Mouse (Mus musculus) kidney, postnatal 4 days (tissue): Measurements from ENCODE around the gene Mrpl9.

Source experiments
- DNase-seq, 2 experiments: peaks; one replicate each; pipeline ENCODE4 v3.0.0; 2021; ENCODE audit warnings: mixed read lengths in 2 of 2

Mrpl9 gene

DNA sequence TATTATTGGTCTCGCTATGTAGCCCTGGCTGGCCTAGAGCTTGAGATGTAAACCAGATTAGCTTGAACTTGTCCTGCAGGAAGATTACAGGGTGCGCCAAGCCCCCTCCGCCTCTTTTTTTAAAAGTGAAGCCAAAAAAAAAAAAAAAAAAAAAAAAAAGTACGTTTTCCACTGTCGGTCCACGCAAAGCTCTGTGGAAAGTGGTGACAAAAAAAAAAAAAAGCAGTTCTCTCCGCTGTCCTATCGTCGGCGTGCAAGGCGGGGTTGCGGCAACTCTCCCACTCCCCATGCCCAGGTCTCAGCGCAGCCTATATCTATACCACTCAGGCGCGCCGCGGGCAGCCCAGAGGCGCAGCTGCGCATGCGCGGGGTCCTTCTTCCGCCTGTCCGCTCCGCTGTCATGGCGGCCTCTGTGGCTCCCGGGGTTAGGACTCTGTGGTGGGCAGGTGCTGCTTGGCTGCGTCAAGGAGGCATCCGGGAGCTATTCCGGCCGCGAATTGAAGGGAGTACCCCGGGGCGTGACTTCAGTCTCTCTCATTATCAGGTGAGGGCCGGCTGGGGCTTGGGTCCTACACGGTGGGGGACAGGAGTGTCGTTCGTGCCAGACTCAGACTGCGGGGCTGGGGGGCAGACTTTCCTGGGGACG is at the start of gene Mrpl9:
Mrpl9 (plus strand) TSS at position 368 of the 646 bp plus-strand sequence.
- DNase-seq, result peak; percentile 98

DNA sequence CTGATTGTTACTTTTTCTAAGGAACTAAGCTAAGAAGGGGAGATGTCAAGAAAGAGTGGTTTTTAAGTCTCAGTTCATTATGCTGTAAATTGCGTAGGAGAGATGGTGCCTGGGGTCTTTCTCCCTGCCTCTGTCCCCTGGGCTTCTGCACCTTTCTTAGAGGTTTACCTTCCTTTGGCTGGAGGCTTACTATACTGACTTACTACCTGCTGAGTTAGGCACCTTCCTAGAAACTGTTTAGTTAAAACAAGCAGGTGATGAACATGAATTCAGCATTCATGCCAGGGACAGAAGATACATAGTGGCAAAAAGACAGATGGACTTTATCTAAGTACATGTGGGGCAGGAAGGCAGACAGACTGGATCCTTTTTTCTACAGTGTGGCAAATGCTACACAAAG is 46.8 kb upstream of the Mrpl9 start:
- no peak for DNase-seq

DNA sequence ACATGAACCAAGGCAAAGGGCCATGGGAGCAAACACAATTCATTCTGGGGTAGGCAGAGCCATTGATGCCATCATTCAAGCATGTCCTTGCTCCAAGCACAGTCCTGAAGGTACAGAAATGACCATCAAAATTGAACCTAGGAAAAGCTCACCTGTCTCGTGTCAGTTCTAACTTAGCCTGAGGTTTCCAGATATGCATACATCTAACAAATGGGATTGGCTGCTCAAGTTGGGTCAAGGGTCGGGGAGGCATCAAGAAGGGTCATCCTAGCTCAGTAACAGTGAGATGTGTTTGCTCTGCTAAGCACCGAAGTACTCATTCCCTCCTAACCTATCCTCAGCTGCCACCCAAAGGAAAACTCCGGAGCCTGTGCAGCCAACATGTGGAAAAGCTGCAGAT is 46.3 kb upstream of the Mrpl9 start:
- no peak for DNase-seq

- no peak for DNase-seq
Measured at GRCm38 (mm10) chr3:94398217-94398616, 44.9 kb upstream of the Mrpl9 start, which contains the start of gene Lingo4. Gene Lingo4, plus strand, starts transcription at chr3:94398517.

DNA sequence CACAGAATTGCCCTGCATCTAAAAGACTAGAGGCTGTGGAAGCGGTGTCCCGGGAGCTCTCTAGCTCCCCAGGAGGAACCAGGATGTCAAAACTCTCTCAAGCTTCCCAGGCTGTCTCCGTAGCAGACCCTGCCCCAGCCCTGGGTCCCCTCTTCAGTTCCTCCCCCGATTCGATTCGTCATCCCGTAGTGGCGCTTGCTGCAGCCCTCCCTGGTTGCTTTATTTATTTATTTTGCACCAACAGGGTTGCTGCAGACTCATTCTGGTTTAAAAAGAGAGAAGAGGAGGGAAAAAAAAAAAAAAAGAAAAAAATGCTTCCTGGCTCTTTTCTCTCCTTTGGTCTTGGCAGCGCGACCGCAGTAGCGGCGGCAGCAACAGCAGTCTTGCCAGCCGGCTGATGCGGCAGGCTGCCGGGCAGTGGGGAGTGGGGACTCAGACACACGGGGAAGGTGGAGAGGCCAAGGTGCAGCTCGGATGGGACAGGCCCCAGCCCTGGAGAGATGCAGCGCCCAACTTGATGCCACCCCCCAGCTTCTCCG is 44.1 kb upstream of the Mrpl9 start:
- DNase-seq, result peak; percentile 32 to 50

DNA sequence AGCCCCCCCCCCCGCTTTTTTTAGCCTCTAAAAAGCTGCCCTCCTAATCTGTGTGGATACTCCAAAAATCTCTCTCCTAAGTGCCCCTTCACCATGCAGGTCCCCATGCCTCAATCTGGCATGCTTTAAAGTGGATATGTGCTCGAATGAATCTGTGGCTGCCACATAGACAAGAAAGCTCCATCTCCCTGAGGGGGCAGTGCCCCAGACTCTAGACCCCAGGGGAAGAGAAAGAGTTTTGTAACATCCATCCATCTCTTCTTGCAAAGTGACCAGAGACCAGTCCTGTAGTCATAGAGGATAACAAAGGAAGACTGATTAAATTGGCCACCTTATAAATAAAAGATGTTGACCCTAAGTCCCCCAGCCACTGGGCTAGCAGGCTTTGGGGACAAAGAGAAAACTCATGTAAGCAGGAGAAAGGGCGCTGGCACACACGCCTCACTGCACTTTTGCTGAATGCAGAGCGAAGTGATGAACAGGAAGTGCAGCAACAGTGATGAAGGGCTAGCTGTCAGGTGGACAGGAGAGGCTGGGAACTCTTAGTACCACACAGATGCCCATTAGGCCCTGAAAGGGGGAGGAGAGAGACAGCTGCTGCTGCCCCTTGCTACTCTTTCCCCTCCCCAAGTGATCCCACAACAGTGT is 43.3 kb upstream of the Mrpl9 start:
- DNase-seq, result no peak

DNA sequence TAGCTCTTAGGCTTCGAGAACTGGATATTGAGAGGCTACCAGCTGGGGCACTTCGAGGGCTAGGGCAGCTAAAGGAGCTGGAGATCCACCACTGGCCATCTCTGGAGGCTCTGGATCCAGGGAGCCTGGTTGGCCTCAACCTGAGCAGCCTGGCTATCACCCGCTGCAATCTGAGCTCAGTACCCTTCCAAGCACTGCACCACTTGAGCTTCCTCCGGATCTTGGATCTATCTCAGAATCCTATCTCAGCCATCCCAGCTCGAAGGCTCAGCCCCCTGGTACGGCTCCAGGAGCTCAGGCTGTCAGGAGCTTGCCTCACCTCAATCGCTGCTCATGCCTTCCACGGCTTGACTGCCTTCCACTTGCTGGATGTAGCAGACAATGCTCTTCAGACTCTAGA is 40.7 kb upstream of the Mrpl9 start:
- DNase-seq, result no peak

- DNase-seq, result peak in 1 of 2 experiments; percentile 56
Measured at GRCm38 (mm10) chr3:94404366-94405054, 38.6 kb upstream of the Mrpl9 start.

DNA sequence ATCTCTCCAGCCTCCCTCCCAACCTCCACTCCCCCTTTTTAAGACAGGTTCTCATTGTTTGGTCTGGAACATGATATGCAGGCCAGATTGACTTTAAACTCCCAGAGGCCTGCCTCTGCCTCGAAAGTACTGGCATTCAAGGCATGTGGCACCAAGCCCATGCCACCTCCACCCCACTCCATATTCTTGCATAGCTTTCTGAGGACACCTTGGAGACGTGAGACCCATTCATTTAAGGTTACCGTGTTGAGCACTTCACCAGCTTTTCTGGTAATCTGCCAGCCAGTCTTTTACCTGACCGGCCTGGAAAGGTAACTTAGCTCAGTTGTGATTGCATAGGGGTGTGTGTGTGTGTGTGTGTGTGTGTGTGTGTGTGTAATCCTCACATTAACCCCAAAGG is 37.6 kb upstream of the Mrpl9 start:
- no peak for DNase-seq

DNA sequence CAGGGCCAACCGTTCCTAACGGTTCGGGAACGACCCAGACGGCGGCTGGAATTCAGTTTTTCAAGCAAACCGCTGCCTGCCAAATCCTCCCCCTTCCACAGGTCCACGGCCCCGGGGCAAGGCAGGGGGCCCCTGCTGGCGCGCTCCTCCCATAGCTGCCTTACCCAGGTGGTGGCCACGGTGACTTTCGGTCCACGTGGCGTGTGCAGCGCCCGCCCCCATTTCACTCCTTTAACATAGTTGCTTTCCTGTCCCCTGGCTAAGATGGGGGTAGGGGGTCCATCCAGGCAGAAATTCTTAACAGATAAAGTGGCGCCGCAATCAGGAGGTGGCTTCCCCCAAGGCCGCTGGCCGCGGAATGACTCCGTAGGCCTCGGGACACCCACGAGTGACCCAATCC is 30.6 kb upstream of the Mrpl9 start:
- DNase-seq, result no peak

- DNase-seq, result peak; percentile 95 to 97
Measured at GRCm38 (mm10) chr3:94413031-94413679, 30.0 kb upstream of the Mrpl9 start, which contains the start of gene Tdrkh. Gene Tdrkh, plus strand, starts transcription at chr3:94413273.

DNA sequence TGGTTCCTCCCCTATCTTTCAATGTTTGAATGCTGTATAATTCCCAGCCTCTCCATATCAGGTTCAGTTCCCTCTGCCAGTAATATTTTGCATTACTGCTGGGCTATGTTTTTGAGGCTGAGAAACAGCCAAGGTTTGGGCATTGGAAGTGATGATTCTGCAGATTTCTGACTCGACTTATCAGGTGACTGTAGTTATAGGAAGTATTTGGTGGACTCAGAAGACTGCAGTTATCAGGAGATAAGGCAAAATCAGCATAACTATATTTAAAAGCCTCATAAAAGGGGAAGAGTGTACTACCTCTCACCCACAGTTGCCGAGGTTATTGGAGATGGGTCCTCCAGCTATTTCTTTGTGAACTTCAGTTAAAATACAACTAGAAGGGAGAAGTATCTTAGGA is 12.1 kb upstream of the Mrpl9 start:
- no peak for DNase-seq

GRCm38 (mm10) chr3:94434305-94434704 is 8.8 kb upstream of the Mrpl9 start:
- no peak for DNase-seq

GRCm38 (mm10) chr3:94436420-94436819 is 6.7 kb upstream of the Mrpl9 start:
- DNase-seq, result no peak

- no peak for DNase-seq
Measured at GRCm38 (mm10) chr3:94441182-94441581, 1.9 kb upstream of the Mrpl9 start.

GRCm38 (mm10) chr3:94443597-94443964 is 463 bp downstream of the Mrpl9 start, which contains the start of gene Oaz3:
Gene Oaz3, minus strand, starts transcription at chr3:94443915.
- DNase-seq, result no peak

- no peak for DNase-seq
Measured at GRCm38 (mm10) chr3:94449377-94449776, 6.3 kb downstream of the Mrpl9 start.

GRCm38 (mm10) chr3:94456529-94457000 is 13.4 kb downstream of the Mrpl9 start:
- DNase-seq, result peak; percentile 83 to 89

DNA sequence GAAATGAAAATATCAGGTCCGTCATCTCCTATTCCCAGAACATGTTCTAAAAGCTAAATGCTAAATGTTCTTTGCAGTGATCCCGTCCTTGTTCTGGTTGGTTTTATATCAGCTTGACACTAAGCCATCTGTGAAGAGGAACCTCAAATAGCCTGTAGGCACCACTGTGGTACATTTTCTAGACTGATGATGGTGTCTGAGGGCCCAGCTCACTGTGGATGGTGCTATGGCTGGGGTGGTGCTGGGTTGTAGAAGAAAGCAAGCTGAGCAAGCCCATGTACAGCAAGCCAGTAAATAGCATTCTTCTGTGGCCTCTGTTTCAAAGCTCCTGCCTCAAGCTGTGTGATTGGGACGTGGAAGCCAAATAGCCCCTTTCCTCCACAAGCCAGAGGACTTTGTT is 13.9 kb downstream of the Mrpl9 start:
- DNase-seq, result no peak

- no peak for DNase-seq
Measured at GRCm38 (mm10) chr3:94459834-94460233, 16.7 kb downstream of the Mrpl9 start.

- peak in 1 of 2 experiments; percentile 13 for DNase-seq
Measured at GRCm38 (mm10) chr3:94463926-94464578, 20.9 kb downstream of the Mrpl9 start.
